Mouse (Mus musculus): ENCODE measurements around the gene Flot1. TPM values are rescaled to one million over a fixed set of nuclear protein-coding genes. Genes with fewer than 3 reads are reported as not detected.

Flot1 gene
- total and polyA plus RNA-seq, 3 experiments, result 38.1 to 64.1 TPM; not detected in 1

DNA sequence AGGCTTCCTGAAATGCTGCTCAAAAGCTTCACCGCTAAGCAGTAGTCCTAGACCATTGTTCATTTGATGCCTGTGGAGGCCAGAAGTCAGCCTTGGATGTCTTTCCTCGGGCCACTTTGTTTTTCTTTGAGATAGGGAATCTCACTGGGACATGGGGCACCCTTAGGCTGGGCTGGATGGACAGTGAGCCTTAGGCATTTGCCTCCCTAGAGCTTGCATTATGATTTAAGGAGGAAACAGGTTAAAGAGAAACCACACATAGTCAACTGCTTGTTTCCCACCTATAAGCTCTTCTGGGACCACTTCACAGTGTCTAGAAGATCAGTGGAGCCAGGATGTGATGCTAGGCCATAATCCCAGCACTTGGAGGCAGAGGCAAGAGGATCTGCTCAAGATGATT lies 36.8 kb downstream of the Flot1 start:
- Histone ChIP-seq H3K27me3 (ENCODE audit: control insufficient read depth in 1 of 2, insufficient read depth in 2 of 2, low read length in 2 of 2) (no peaks in the 10 kb centered on the region), H3K4me3 (ENCODE audit: control insufficient read depth in 1 of 2, insufficient read depth in 1 of 2, low read depth in 2 of 2, low read length in 2 of 2) (no peak overlapping the region), H3K9me3 (replicated peaks; ENCODE audit: insufficient read depth, low read length) (no peaks in the 10 kb centered on the region), H3K4me1 (ENCODE audit: control insufficient read depth in 1 of 2, insufficient read depth in 2 of 2, low read length in 2 of 2) (peaks cover 3 to 22% of the 10 kb centered on the region in 2 experiments; a peak in 3 of 4 replicates), H3K79me2 (ENCODE audit: control insufficient read depth, insufficient read depth, low read length, poor library complexity) (no peaks in the 10 kb centered on the region; the same call in 1 of the 2 replicates), H3K36me3 (ENCODE audit: control insufficient read depth in 1 of 2, insufficient read depth in 2 of 2, low read length in 2 of 2) (peaks cover 3 to 14% of the 10 kb centered on the region in 2 experiments; a peak in 3 of 4 replicates), H3K9ac (ENCODE audit: control insufficient read depth, low read depth, low read length, poor library complexity, severe bottlenecking) (no peak overlapping the region), H3K27ac (ENCODE audit: control insufficient read depth, low read depth, low read length) (no peak overlapping the region)
- no peak for TF ChIP-seq CHD1 (IDR thresholded peaks at IDR 0.05; ENCODE audit: low read depth, low read length)
- no peak for TF ChIP-seq CHD2 (IDR thresholded peaks at IDR 0.05; ENCODE audit: low read length)
- TF ChIP-seq E2F4 (IDR thresholded peaks at IDR 0.05; ENCODE audit: borderline replicate concordance, low read depth, low read length), result no peak
- no peak for TF ChIP-seq ELF1 (IDR thresholded peaks at IDR 0.05; ENCODE audit: low read depth, low read length)
- 0 out of 2 replicates have a peak, but pooled peaks have one; percentile 15 for TF ChIP-seq POLR2AphosphoS2 (IDR thresholded peaks at IDR 0.05; ENCODE audit: low read length)
- DNase-seq (ENCODE audit: low read depth, low spot score), result no peak

DNA sequence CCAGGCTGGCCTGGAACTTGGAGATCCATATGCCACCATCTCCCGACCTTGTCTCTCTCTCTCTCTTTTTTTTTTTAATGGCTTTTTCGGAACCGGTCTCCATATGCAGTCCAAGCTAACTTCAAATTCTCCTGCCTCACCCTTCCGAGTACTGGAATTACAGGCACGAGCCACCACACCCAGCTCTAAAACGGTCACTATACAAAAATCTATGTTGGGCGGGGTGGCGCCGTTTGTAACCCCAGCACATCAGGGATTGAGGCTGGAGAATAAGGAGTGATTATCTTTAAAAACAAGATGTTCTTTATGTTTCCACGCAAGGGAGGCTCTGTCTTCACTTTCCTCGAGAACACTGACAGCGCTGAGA lies 37.8 kb downstream of the Flot1 start:
- Histone ChIP-seq H3K9me3 (replicated peaks; ENCODE audit: insufficient read depth, low read length) (no peaks in the 10 kb centered on the region), H3K9ac (ENCODE audit: control insufficient read depth, low read depth, low read length, poor library complexity, severe bottlenecking) (peak overlapping the region; percentile 78), H3K4me1 (ENCODE audit: control insufficient read depth in 1 of 2, insufficient read depth in 2 of 2, low read length in 2 of 2) (peaks cover 3 to 25% of the 10 kb centered on the region in 2 experiments; a peak in 3 of 4 replicates), H3K27me3 (ENCODE audit: control insufficient read depth in 1 of 2, insufficient read depth in 2 of 2, low read length in 2 of 2) (no peaks in the 10 kb centered on the region), H3K79me2 (ENCODE audit: control insufficient read depth, insufficient read depth, low read length, poor library complexity) (no peaks in the 10 kb centered on the region; the same call in 1 of the 2 replicates), H3K27ac (ENCODE audit: control insufficient read depth, low read depth, low read length) (peak overlapping the region; percentile 10; the same call in 1 of the 2 replicates), H3K4me3 (ENCODE audit: control insufficient read depth in 1 of 2, insufficient read depth in 1 of 2, low read depth in 2 of 2, low read length in 2 of 2) (peak overlapping the region; percentile 33 to 60), H3K36me3 (ENCODE audit: control insufficient read depth in 1 of 2, insufficient read depth in 2 of 2, low read length in 2 of 2) (peaks cover 3 to 17% of the 10 kb centered on the region in 2 experiments; a peak in 3 of 4 replicates)
- no peak for DNase-seq (ENCODE audit: low read depth, low spot score)
- TF ChIP-seq ETS1 (IDR thresholded peaks at IDR 0.05; ENCODE audit: low read depth, low read length), result 0 out of 2 replicates have a peak, but pooled peaks have one; percentile 10
- TF ChIP-seq MYC (IDR thresholded peaks at IDR 0.05; ENCODE audit: low read depth, low read length), result no peak
- TF ChIP-seq TCF12 (IDR thresholded peaks at IDR 0.05; ENCODE audit: low read depth, low read length), result no peak
- TF ChIP-seq UBTF (IDR thresholded peaks at IDR 0.05; ENCODE audit: borderline replicate concordance, insufficient read depth, low read depth, low read length), result 0 out of 2 replicates have a peak, but pooled peaks have one; percentile 20

GRCm38 (mm10) chr17:35861198-35861857 lies 38.3 kb downstream of the Flot1 start, which contains the start of gene Nrm:
Gene Nrm (plus strand): TSS chr17:35861318.
- peak within 1 kb of the TSS; percentile 60 to 67 for H3K4me3 ChIP-seq (ENCODE audit: control insufficient read depth in 1 of 2, insufficient read depth in 1 of 2, low read depth in 2 of 2, low read length in 2 of 2)
- DNase-seq (ENCODE audit: low read depth, low spot score), result peak; percentile 94
- peaks cover 3 to 25% of the 10 kb centered on the region in 2 experiments for H3K4me1 ChIP-seq (ENCODE audit: control insufficient read depth in 1 of 2, insufficient read depth in 2 of 2, low read length in 2 of 2)
- H3K27me3 ChIP-seq (ENCODE audit: control insufficient read depth in 1 of 2, insufficient read depth in 2 of 2, low read length in 2 of 2), result no peaks in the 10 kb centered on the region
- no peaks in the 10 kb centered on the region for H3K9me3 ChIP-seq (replicated peaks; ENCODE audit: insufficient read depth, low read length)
- peaks cover 2% of the 10 kb centered on the region; the same call in 1 of the 2 replicates for H3K79me2 ChIP-seq (ENCODE audit: control insufficient read depth, insufficient read depth, low read length, poor library complexity)
- peak within 1 kb of the TSS; percentile 78 for H3K9ac ChIP-seq (ENCODE audit: control insufficient read depth, low read depth, low read length, poor library complexity, severe bottlenecking)
- H3K36me3 ChIP-seq (ENCODE audit: control insufficient read depth in 1 of 2, insufficient read depth in 2 of 2, low read length in 2 of 2), result peaks cover 3 to 17% of the 10 kb centered on the region in 2 experiments; a peak in 3 of 4 replicates
- peak within 1 kb of the TSS; percentile 80 for H3K27ac ChIP-seq (ENCODE audit: control insufficient read depth, low read depth, low read length)
- TF ChIP-seq NELFE (IDR thresholded peaks at IDR 0.05; ENCODE audit: low read depth, low read length) (0 out of 2 replicates have a peak, but pooled peaks have one; percentile 33), EP300 (IDR thresholded peaks at IDR 0.05; ENCODE audit: low read depth in 1 of 2, low read length in 2 of 2) (peak; percentile 70 to 77), CHD1 (IDR thresholded peaks at IDR 0.05; ENCODE audit: low read depth, low read length) (no peak), MAX (IDR thresholded peaks at IDR 0.05; ENCODE audit: low read length) (no peak), POLR2AphosphoS5 (IDR thresholded peaks at IDR 0.05; ENCODE audit: borderline replicate concordance, low read depth, low read length) (no peak), ZMIZ1 (IDR thresholded peaks at IDR 0.05; ENCODE audit: low read depth, low read length) (no peak), ETS1 (IDR thresholded peaks at IDR 0.05; ENCODE audit: low read depth, low read length) (peak; percentile 78; the same call in 1 of the 2 replicates), JUND (IDR thresholded peaks at IDR 0.05; ENCODE audit: low read depth, low read length) (no peak), RAD21 (IDR thresholded peaks at IDR 0.05; ENCODE audit: low read depth, low read length) (no peak), MEF2A (IDR thresholded peaks at IDR 0.05; ENCODE audit: extremely low read depth, insufficient replicate concordance, low read depth, low read length, poor library complexity, severe bottlenecking) (no peak), RCOR1 (IDR thresholded peaks at IDR 0.05; ENCODE audit: low read depth, low read length) (peak; percentile 89), USF2 (IDR thresholded peaks at IDR 0.05; ENCODE audit: borderline replicate concordance in 1 of 2, insufficient read depth in 1 of 2, low read depth in 1 of 2, low read length in 2 of 2) (no peak), TCF12 (IDR thresholded peaks at IDR 0.05; ENCODE audit: low read depth, low read length) (peak; percentile 51; the same call in 1 of the 2 replicates), SMC3 (IDR thresholded peaks at IDR 0.05; ENCODE audit: low read depth, low read length) (no peak), KAT2A (conservative IDR thresholded peaks at IDR 0.05; ENCODE audit: low read depth, low read length) (no peak), NRF1 (IDR thresholded peaks at IDR 0.05; ENCODE audit: insufficient read depth, low read depth, low read length, poor library complexity, severe bottlenecking) (no peak), ELF1 (IDR thresholded peaks at IDR 0.05; ENCODE audit: low read depth, low read length) (0 out of 2 replicates have a peak, but pooled peaks have one; percentile 8), CHD2 (IDR thresholded peaks at IDR 0.05; ENCODE audit: low read length) (peak; percentile 73)
